Mouse (Mus musculus): ENCODE results near the gene Krt36.

DNA sequence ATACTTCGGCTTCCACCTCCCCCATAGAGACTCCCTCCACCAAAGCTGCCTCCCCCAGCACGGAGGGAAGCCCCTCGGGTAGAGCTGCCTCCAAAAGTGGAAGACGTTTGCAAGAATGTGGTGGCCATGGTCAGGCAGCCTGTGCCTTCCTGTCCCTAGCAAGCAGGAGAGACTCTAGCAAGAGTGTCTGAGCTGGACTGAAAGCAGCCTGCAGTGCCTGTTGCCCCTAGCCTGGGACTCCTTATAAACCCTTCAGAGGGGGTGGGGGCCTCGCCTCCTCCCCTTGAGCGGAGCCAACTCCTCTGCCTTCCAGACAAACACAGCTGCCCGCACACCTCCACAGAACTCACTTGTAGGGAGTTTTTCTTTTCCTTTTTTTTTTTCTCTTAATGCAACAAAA is 30.3 kb upstream of the Krt36 start, which contains the start of gene Krt15:
- TF ChIP-seq CTCF (IDR thresholded peaks at IDR 0.05; ENCODE audit: low read depth) (no peak), EP300 (optimal IDR thresholded peaks at IDR 0.05) (no peak)

Measured in stomach, postnatal 0 days (tissue).